Mouse (Mus musculus) liver, embryonic 14.5 days (tissue): ENCODE data around the gene Prex1.

Experiments
- CTCF ChIP-seq: IDR thresholded peaks from 2 replicates; pipeline ENCODE4 v1.5.1; 2016; ENCODE audit warnings: antibody characterized with exemption, low read depth, control low read depth
- EP300 ChIP-seq: IDR thresholded peaks from 2 replicates; pipeline ENCODE4 v1.6.1; 2016; ENCODE audit warnings: antibody characterized with exemption, low read depth

- TF ChIP-seq CTCF (peak; percentile 62), EP300 (no peak)
These were observed 148.1 kb downstream of the Prex1 start for GRCm38 (mm10) chr2:166565503-166565902.
